Mouse (Mus musculus) layer of hippocampus, postnatal 10 days (tissue): ENCODE results near the gene Ascc3. TPM values are rescaled to one million over a fixed set of nuclear protein-coding genes. Genes with fewer than 3 reads are reported as not detected.

Source experiments
- DNase-seq, 2 experiments: peaks; one replicate each; pipeline ENCODE4 v3.0.0; 2021; ENCODE audit warnings: low spot score in 2 of 2
- total RNA-seq, 2 experiments: library from RNA; stranded (reverse); gene quantifications; 2 replicates each; pipeline ENCODE4 v1.2.3; 2021

The Ascc3 gene
- total RNA-seq, 2 experiments from 2014 or later, result 26.2 to 28.9 TPM

DNA sequence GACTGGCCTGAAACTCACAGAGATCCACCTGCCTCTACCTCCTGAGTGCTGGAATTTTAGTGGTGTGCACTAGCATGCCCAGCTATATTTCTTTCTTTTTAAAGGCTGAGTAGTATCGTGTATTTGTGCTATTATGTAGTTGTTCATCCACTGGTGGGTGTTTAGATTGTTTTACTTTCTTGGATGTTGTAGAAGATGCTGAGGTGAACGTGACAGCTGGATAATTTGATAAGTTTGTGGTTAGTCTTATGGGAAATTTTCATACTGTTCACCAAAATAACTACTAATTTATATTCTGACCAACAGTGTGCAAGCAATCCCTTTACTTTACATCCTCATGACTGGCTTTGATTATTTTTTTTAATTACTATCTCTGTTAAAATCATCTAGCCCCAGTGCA is 169.6 kb downstream of the Ascc3 start:
- DNase-seq, result no peak

DNA sequence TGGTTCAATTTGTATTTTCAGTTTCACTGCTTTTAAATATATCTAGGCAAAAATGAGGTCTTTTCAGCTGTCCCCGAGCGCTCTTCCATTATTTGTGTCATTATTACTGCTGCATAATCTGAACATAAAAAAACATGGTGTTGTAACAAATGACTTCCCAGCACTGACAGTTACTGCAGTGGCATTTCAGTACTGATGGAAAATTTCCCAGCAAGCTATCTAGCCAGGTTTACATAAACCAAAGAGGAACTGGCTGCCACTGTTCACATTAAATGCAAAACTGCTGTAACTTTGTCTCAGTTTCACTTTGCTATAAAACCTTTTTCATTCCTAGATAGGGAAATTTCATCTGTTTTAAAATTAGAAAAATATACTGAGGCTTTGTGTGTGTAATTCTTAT is 170.5 kb downstream of the Ascc3 start:
- DNase-seq, result no peak

DNA sequence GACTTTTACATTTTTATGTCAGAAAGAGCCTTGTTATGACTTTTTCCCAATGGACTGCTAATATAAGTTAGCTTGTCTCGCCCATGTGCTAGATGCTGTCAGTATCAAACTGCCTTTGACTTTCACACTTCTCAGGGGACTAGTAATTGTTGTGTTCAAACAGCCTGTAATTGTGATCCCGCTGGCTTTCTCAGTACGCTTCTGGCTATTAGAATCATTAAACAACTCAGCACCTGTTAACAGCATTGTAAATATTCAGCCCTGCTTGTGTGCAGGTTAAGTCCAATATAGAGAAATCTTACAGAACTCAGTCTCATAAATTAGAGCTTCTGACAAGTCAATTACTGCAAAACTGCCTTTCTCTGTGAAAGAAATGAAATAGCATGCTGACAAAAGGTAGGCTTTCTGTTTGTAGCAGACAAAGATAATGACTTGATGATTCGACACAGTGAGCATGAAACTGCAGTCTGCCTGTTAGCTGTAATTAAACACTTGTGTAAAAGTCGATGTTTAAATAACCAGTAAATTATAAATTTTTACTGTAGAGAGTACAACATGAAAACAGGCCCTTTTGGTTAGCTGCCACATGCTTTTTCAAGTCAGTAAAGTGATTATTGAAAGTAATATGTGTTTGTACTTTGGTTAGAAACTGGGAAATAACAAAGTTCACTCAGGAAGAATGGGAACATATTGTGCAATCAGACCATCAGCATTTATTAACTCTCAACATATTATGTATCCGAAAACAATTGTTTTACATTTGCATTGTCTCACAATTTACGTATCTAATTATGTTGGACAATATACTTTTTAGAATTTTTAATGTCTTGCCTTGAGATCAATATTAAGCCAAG is 171.2 kb downstream of the Ascc3 start:
- no peak for DNase-seq

DNA sequence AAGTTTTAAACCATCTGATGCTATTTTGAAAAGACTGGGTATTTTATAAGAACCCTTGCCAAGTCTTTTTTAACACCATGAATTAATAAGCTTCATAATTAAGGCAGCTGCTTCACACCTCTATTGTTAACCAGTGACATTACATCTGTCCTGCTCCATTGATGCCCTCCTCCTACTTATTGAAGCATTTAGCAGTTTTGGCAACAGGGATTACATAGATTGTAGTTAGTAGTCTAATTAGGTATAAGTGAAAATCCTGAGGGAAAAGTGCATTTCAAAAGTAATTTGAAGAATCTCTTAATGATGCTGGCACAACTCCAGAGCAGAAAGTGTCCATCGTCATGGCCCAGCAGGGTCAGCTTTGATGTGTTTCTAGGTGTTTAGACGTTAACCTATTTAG is 180.3 kb downstream of the Ascc3 start:
- no peak for DNase-seq

DNA sequence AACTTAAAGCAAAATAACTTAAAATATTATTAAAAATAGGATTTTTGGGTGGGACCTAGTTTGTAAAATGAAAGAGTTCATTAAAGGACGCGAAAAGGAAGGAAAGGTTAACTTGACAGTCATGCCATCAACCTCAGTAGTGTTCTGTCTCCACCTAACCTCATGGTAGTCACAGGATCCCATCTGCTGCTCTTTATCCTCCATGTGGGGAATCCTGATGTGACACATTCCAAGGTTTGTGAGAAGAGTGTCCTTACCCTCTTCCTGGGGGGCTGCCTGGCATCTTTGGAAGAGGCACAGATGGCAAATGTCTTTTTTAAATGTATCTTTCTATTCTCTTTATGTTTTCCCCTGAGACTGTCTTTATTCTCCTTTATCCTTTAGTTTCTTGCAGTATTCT is 181.4 kb downstream of the Ascc3 start:
- no peak for DNase-seq

DNA sequence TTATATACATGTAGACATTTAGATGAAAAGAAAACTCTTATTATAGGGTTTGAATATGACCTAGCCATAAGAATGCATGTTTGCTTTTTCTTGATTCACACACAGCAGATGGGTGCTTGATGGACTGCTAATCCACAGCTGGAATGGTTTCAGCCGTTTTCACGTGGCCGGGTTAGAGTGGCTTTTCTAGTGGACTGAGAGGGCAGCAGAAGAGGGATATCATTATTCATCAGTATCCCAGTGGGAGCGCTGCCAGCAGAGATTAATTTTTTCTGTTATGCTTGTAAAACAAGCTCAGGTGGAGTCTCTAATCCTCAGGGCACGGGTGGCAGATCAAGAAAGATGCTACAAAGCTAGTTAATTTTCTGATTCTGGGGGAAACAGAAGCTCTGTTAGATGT is 200.4 kb downstream of the Ascc3 start:
- DNase-seq, result no peak

DNA sequence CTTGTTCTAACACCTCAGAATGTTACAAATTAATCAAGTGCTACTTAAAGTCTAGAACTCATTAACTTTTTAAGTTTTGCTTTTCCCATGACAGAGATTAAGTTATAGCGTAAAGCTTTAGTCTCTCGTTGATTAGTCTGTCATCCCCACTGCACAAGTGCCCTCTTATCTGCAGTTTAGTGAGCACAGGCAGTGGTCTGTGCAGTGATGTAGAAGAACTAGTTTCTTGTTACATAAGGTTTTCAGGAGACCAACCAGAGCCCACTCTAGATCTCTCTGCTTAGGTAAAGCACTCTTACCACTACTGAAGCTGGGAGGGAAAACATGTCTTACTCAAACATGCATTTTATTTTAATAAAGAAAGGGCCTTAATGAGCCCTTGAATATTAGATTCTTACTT is 209.1 kb downstream of the Ascc3 start:
- no peak for DNase-seq

DNA sequence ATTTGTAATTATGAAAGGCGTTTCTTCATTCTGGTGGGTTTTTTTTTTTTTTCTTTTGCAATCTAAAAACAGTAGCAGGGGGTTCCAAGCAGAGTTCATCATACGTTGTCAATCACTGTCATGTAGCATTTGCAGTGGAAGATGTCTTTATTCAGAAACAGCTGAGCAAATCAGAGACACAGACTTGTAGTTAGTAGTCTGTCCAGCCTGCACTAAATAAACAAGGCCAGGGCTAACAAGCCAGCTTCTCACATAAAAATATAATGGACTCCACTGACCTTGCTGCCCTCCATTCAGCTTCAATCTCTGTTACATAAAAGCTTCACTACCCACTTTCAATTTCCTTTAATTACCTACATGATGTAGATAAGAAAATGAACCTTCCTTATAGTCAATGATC is 209.9 kb downstream of the Ascc3 start:
- no peak for DNase-seq

DNA sequence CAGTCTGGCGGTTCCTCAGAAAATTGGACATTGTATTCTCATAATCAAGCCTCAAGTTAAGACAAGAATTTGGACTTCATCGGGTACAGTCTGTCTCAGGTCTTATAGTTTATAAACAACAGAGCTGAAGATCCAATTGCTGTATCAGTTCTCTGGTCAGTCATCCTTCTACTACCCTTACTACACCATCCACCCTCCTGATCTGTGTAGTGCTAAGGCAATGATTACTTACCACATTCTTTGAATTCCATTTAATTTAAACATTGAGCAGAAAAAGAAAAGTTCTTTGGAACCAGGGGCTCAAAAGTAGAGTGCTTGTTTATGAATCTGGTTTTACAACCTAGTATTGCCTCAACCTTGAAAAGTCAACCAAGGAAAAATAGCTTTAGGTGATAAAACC is 213.7 kb downstream of the Ascc3 start:
- DNase-seq, result no peak

DNA sequence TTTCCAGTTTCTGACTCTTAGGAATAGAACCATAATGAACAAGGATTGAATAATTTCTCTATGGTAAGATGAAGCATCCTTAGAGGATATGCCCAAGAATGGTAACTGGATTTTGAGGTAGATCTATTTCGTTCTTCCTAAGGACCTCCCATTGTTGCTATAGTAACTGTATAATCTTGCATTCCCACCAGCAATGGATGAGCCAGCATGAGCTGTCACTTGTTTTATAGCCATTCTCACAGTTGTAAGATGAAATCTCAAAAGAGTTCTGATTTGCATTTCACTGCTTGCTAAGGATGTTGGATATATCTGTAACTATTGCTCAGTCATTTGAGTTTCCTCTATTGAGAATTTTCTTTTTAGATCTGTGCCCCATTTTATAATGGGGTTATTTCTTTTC is 229.9 kb downstream of the Ascc3 start:
- DNase-seq, result no peak

DNA sequence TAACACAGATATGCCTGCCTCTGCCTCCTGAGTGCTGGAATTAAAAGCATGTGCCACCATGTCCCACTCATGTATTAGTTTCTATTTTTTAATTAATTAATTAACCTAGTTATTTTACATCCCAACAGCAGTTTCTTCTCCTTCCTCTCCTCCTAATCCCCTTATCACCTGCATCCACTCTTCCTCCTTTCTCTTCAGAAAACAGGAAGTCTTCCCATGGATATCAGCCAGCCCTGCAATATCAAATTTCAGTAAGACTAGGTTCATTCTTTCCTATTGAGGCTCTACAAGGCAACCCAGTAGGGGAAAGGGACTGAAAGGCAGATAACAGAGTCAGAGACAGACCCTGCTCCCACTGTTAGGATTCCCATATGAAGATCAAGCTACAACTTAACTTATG is 234.4 kb downstream of the Ascc3 start:
- no peak for DNase-seq

DNA sequence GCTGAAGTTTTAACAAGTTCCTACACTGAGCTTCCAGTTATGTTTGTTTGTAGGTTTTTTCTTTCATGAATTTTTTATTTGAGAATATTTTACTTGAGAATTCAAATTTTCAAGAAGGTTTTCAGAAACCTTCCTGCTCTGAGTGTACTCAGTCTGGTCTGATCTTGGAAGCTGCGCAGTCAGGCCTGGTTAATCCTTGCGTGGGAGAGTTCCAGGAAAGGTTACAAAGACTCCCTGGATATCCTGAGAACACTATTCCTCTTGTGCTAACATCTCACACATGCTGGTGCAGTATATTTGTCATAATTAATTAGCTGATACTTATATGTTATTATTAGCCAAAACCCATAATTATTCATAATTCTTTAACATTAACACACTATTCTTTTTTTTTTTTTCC is 242.1 kb downstream of the Ascc3 start:
- DNase-seq, result no peak

DNA sequence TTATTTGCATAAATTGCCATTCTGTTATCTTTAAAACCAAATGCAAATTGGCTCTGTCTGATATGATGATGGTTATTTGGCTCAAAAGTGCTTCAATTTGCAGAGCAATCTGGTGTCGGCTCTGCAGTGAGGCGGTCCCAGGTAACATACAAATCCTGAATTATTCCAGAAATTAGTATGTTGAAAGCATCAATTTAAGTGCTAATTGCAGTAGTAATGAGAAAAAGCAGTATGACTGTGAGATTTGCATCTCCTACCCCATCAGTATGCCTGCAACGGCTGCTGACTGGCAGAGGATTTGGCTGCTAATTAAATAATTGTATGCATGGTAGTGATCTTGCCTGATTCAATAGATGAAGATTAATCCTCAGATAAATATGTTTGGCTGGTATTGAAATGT is 250.9 kb downstream of the Ascc3 start:
- no peak for DNase-seq

DNA sequence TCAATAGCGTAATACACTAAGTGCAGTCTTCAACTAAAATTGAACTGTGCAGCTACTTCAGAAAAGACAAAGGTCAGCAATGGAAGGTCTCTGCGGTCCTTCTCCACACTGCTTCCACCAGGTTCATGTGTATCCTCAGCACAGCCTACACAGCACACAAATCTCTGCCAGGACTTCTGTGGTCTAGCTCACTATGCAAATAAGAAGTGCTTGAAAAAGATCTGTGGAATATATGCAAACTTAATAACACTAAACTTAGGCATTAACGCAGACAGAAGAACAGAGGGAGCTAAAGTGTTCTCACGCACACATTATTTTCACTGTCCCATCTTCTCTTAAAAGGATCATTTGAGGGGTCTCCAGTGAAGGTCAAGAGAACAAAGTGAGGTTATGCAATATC is 275.7 kb downstream of the Ascc3 start:
- DNase-seq, result no peak

DNA sequence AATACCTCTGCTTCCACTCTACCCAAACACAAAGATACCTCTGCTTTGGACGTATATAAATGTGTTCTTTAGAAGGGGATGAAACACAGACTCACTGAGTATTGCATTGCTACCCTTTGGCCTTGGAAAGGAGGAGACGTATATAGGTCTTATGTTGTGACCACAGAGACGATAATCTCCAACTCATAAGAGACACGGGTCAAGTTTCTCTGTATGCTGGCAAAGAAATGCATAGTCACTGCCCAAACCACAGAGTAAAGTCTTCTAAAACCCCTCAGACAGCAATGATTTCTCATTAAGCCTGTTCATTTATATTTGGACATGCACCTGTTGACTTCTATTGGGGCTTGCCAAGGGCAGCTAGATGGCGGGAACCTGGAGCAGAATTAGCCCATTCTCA is 284.5 kb downstream of the Ascc3 start:
- DNase-seq, result no peak

DNA sequence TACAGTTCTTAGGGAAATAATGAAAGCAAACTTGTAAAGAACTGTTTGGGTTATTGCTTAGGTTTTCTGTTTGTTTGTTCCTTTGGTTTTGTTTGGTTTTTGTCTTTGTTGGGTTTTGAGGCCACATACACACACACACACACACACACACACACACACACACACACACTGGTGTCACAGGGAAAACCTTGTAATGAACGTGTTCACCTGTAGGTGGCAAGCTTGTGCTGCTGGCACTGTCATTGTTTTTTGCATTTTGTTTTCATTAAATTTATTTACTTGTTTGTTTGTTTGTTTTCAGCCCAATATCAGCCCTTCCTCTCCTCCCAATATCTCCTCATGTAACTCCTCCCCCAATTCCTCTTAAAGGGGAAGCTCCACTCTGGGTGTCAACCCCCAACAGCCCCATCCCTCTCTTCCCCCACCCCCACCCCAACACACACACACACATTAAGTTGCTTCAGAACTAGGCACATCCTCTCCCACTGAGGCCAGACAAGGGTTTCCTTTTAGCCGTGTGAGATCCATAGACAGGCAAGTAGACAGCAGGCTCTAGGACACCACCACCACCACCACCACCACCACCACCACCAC is 289.1 kb downstream of the Ascc3 start:
- DNase-seq, result no peak

DNA sequence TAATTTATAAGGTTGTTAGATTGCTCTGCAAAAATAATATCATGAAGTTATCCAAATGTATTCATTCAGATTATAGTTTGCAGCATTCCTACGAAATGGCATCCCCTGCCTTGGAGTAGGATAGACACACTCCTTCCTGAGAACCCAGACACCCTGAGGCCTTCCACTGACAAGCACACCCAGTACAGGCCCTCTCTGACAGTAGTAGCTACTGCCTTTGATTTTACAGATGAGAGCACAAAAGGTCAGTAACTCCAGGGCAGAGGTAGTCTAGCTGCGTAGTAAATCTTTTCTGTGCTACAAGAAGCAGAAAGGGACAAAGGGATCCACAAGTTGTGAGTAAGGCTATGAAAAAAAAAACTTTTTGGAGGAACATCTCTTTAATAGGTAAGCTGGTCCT is 289.9 kb downstream of the Ascc3 start:
- DNase-seq, result no peak

DNA sequence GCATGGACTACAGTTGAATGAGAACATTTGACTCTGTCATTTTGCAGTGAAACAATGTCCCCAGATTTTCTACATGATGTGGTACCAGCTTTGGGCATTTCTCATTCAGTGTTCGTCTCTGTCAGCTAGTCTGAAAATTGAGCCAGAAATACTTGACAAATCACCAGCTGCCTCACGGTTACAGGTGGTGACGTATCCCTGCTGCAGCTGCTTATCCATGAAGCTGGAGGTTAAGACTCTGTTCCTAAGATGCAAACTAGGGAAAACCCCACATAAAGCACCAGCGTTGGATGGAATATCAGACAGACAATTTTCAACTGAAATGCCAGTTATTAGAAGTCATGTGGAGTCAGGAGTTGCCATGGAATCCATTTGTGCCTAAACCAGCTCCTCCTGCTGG is 293.8 kb downstream of the Ascc3 start:
- DNase-seq, result no peak

DNA sequence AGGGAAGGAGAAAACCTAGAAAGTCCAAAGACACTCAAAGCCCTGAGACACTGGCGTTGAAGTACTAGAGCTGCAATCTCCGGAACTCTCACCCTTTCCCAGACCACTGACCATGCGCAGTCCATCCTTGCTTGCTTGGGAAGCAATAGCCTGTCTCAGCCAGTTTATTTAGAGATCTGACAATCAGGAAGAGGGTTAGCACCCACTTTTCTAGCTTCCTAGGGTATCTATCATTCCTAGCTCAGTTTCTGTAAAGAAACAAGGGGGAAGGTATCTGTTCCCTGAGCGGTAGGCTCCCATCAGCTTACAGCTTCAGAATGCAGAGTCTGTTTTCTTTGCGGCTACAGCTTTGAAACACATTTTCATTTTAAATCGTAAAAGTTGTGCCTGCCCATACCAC is 298.2 kb downstream of the Ascc3 start:
- DNase-seq, result no peak

DNA sequence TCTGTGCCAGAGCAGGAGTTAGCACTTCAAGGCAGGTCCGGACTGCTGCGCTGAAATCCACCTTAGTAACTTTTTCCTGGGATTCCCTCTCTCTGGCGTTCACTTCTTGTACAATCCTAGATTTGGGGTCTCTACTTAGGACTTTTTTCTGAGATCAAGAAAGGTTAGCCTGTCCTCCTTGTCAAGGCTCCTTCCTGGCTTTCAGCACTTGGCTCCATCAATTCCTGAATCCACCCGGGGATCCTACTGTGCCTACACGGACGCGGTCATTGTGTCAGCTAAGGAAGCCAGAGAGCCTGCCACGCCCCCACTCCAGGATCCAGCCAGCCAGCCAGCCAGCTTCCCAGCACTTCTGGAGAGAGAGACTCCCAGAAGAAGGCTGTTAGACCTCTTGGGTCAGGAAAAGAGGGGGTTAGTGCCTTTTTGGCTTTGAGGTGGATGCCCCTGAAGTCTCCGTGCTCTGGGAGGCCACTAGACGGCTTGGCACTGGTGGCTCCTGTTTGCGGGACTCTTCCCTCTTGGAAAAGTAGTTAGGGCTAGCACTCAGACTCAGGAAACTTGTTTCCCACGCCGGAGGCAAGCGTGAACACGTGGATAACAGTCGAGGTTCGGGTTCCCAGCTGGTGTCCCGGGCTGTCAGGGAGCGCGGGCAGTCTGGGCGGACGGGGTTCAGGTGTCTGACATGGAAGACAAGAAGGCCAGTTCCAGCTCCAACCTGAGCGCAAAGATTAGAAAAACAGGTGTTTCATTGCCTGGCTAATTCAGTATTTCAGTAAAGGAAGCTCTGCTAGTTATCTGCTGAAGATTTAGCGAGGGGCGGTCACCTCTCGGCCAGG is 299.6 kb downstream of the Ascc3 start:
- no peak for DNase-seq

DNA sequence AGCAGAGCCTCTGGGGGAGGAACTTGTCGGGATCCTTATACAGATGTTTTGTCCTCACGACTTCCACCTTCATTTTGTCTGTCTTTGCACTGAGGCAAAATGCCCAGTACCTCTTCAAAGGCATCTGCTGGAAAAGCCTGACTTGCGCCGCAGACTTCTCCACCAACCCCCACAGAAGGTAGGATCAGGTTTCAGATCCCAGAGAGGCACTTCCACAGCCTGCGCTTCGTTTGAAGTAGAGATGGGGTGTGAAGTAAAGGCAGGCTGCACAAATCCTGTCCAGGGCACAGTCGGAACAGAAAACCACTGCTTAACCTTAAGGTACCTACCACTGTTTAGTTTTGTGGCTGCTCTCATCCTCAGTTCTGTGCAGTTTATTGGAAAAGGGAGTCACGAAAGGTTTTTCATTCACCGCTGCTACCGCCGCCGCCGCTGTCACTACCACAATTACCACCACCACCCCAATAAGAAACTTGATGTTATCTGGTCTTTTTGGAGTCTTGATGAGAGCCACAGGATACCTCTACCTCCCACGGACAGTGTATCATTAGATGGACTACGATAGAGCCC is 300.4 kb downstream of the Ascc3 start:
- DNase-seq, result no peak

DNA sequence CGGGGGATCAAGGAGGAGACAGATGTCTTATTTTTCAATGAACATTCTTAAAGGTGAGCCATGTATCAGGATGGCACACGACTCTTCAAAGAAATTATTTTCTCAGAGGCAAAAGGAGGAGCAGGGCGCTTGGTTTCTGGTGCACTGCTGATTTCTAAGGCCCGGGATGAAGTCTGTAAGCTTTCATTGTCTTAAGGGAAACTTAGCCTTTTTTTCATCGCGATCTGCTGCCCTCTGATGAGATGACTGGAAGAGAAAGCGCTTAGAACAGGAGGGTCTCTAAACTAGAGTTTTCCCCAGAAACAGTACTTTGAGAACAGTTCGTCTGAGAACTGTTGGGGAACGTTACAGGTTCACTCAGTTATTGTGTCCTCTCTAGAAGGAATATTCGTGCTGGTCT is 301.1 kb downstream of the Ascc3 start:
- DNase-seq, result no peak
